Mouse (Mus musculus) left cerebral cortex, postnatal 36 days (tissue): ENCODE results near the gene Grm1. TPM values are rescaled to one million over a fixed set of nuclear protein-coding genes. Genes with fewer than 3 reads are reported as not detected.

Experiments used
- DNase-seq, 2 experiments: peaks; one replicate each; pipeline ENCODE4 v3.0.0; 2021 to 2022; ENCODE audit warnings: low spot score in 2 of 2, mixed read lengths in 1 of 2
- intact Hi-C: fragments of 180-260 bp; cut with DNase I; formaldehyde crosslinking; loops from one replicate; pipeline ENCODE4 v1.15.1; 2025
- total RNA-seq, 2 experiments: library from RNA; stranded (reverse); gene quantifications; 2 replicates each; pipeline ENCODE4 v1.2.3; 2021

Gene Grm1
- total RNA-seq, 2 experiments from 2014 or later: 39.5 to 50.2 TPM

- no peak for DNase-seq
- intact Hi-C loops: no loop called here
Measured at GRCm38 (mm10) chr10:10655991-10656390, 426.2 kb downstream of the Grm1 start.

Other genes with a start within 250 kb of the Grm1 start
- 10 to 100 TPM; 41.3 to 46.8 TPM for gene Shprh, start 67.1 kb upstream of the Grm1 start, total RNA-seq
- gene Fbxo30, start 199.0 kb upstream of the Grm1 start, total RNA-seq: 10 to 100 TPM in 1 of 2 experiments, 1 to 10 TPM in 1; 9.1 to 10.8 TPM